Mouse (Mus musculus) kidney, postnatal 0 days (tissue): Measurements from ENCODE around the gene Bri3. TPM values are rescaled to one million over a fixed set of nuclear protein-coding genes. Genes with fewer than 3 reads are reported as not detected.

Experiments
- ATAC-seq: fragments of 200-750 bp; cut with Nextera tagmentation; replicated peaks from 2 replicates; pipeline ENCODE4 v1.8.0; 2017; ENCODE audit warnings: low read depth, moderate number of reproducible peaks, moderate TSS enrichment, moderate library complexity; ENCODE audit not compliant: low FRiP score
- DNase-seq: peaks from one replicate; pipeline ENCODE4 v3.0.0-alpha.2; 2016; ENCODE audit warnings: low spot score
- H3K27ac ChIP-seq: fragments of 300-500 bp; sonication (generic); 2 replicates; pipeline ENCODE4 v1.5.1; 2014; ENCODE audit warnings: mild to moderate bottlenecking
- H3K27me3 ChIP-seq: fragments of 300-500 bp; sonication (generic); 2 replicates; pipeline ENCODE4 v1.6.1; 2014; ENCODE audit warnings: low read length, mixed read lengths; ENCODE audit not compliant: insufficient read depth
- H3K36me3 ChIP-seq: fragments of 300-500 bp; sonication (generic); 2 replicates; pipeline ENCODE4 v1.6.1; 2014; ENCODE audit warnings: low read length, mixed read lengths; ENCODE audit not compliant: insufficient read depth
- H3K4me1 ChIP-seq: fragments of 300-500 bp; sonication (generic); replicated peaks from 2 replicates; pipeline ENCODE4 v1.6.1; 2014; ENCODE audit warnings: antibody characterized with exemption, low read length, mixed read lengths; ENCODE audit not compliant: insufficient read depth
- H3K4me2 ChIP-seq: fragments of 300-500 bp; sonication (generic); 2 replicates; pipeline ENCODE4 v1.6.1; 2014; ENCODE audit warnings: mild to moderate bottlenecking, low read length, moderate library complexity, mixed read lengths
- H3K4me3 ChIP-seq: fragments of 300-500 bp; sonication (generic); replicated peaks from 2 replicates; pipeline ENCODE4 v1.5.1; 2014; ENCODE audit warnings: low read depth, low read length
- H3K9ac ChIP-seq: fragments of 300-500 bp; sonication (generic); 2 replicates; pipeline ENCODE4 v1.6.1; 2014; ENCODE audit warnings: low read depth, low read length
- H3K9me3 ChIP-seq: fragments of 300-500 bp; sonication (generic); replicated peaks from 2 replicates; pipeline ENCODE4 v1.6.1; 2016; ENCODE audit warnings: low read length, inconsistent platforms, mixed read lengths
- CTCF ChIP-seq: IDR thresholded peaks from 2 replicates; pipeline ENCODE4 v1.5.1; 2016; ENCODE audit warnings: antibody characterized with exemption, low read depth, mild to moderate bottlenecking, moderate library complexity
- WGBS: fragments of 180-500 bp; shearing (Covaris S2); extraction: QIAGEN DNeasy Blood & Tissue Kit; methylation state at CpG from one replicate; pipeline ENCODE4 v1.1.7; 2014; 5-methylcytosine and 5-hydroxymethylcytosine counted together
- polyA plus RNA-seq: library from polyadenylated mRNA; unstranded; fragments of >200 nt; fragmentation: Nextera tagmentation; extraction: Ambion mirVana; gene quantifications from 2 replicates; pipeline ENCODE4 v1.2.1, GENCODE M21; 2015

The Bri3 gene
- polyA plus RNA-seq, 1 experiment from 2014 or later: 224 TPM

- WGBS: 82% methylated on average over 11 of the region's 11 CpGs
Observed at GRCm38 (mm10) chr5:144282470-144283260, 38.4 kb downstream of the Bri3 start.

DNA sequence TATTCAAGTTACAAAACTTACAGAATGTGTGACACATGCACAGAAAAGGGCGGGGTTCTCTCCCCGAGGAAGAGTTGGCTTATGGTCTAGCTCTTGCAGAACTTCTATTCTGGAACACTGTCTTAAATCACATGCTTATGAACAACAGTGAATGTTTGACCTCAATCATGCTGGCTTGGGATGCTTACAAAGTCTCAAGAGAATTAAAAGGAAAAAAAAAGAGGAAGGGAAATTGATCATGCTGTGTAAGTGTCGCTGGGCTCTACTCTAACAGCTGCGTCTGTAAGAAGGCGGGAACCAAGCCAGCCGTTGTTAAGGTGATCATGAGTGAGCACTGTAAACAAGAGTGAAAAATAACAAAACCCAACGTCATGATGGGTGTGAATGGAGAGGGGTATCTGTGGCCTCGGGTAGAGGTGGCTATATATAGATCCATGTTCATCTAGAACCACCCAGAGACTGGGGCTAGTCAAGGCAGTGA is 39.4 kb downstream of the Bri3 start:
- Histone ChIP-seq H3K9me3 (no peaks in the 10 kb centered on the region), H3K36me3 (peaks cover 11% of the 10 kb centered on the region; the same call in 1 of the 2 replicates), H3K27ac (no peak overlapping the region), H3K4me1 (no peaks in the 10 kb centered on the region), H3K27me3 (no peaks in the 10 kb centered on the region), H3K4me2 (no peak overlapping the region), H3K9ac (no peak overlapping the region), H3K4me3 (no peak overlapping the region)
- 43% methylated on average over 8 of the region's 8 CpGs for WGBS
- TF ChIP-seq CTCF: no peak
- ATAC-seq (no peak), DNase-seq (peak; percentile 34)

More at GRCm38 (mm10) chr5:144282470-144283260, 38.4 kb downstream of the Bri3 start:
- no peak for TF ChIP-seq CTCF
- no peak overlapping the region for H3K4me2 ChIP-seq
- DNase-seq: no peak
- no peak overlapping the region for H3K27ac ChIP-seq
- no peak for ATAC-seq
- H3K27me3 ChIP-seq: no peaks in the 10 kb centered on the region
- peaks cover 11% of the 10 kb centered on the region; the same call in 1 of the 2 replicates for H3K36me3 ChIP-seq
- no peaks in the 10 kb centered on the region for H3K4me1 ChIP-seq
- no peak overlapping the region for H3K4me3 ChIP-seq
- H3K9me3 ChIP-seq: no peaks in the 10 kb centered on the region
- H3K9ac ChIP-seq: 0 out of 2 replicates have a peak overlapping the region, but pooled peaks have one; percentile 0

DNA sequence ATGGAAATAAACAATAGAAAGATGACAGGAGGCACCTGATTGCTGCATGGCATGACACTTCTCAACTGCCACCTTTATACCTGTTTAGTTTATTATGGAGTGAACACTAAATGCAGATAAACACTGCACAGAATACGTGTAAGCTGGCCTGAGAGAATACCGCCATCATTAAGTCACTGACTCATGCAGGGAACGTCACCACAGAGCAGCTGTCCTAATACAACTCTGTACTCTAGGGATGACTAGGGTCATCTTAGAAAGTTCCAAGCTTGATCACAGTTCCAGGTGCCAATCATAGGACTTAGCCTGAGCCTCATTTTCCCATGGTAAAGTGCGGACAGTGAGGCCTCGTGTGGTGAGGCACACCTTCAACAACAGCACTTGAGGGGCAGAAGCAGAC is 40.4 kb downstream of the Bri3 start:
- no peak for ATAC-seq
- Histone ChIP-seq H3K4me2 (no peak overlapping the region), H3K27ac (no peak overlapping the region), H3K9me3 (no peaks in the 10 kb centered on the region), H3K4me1 (no peaks in the 10 kb centered on the region), H3K9ac (no peak overlapping the region), H3K4me3 (no peak overlapping the region), H3K36me3 (peaks cover 11% of the 10 kb centered on the region; the same call in 1 of the 2 replicates), H3K27me3 (no peaks in the 10 kb centered on the region)
- WGBS: 77% methylated on average over 5 of the region's 5 CpGs
- no peak for DNase-seq
- no peak for TF ChIP-seq CTCF

- no peaks in the 10 kb centered on the region for H3K9me3 ChIP-seq
- no peaks in the 10 kb centered on the region for H3K27me3 ChIP-seq
- no peak overlapping the region for H3K9ac ChIP-seq
- H3K27ac ChIP-seq: no peak overlapping the region
- ATAC-seq: no peak
- 62% methylated on average over 9 of the region's 9 CpGs for WGBS
- H3K36me3 ChIP-seq: 0 out of 2 replicates have a peak, but pooled peaks cover 3% of the 10 kb centered on the region
- no peak for TF ChIP-seq CTCF
- no peak for DNase-seq
- no peaks in the 10 kb centered on the region for H3K4me1 ChIP-seq
- H3K4me3 ChIP-seq: no peak overlapping the region
- H3K4me2 ChIP-seq: no peak overlapping the region
Observed at GRCm38 (mm10) chr5:144286591-144287266, 42.5 kb downstream of the Bri3 start.

- no peak for TF ChIP-seq CTCF
- Histone ChIP-seq H3K4me2 (no peak overlapping the region), H3K9me3 (no peaks in the 10 kb centered on the region), H3K4me1 (no peaks in the 10 kb centered on the region), H3K4me3 (no peak overlapping the region), H3K27ac (no peak overlapping the region), H3K36me3 (0 out of 2 replicates have a peak, but pooled peaks cover 3% of the 10 kb centered on the region), H3K9ac (no peak overlapping the region), H3K27me3 (no peaks in the 10 kb centered on the region)
- ATAC-seq: no peak
- no peak for DNase-seq
- WGBS: 57% methylated on average over 3 of the region's 3 CpGs
Observed at GRCm38 (mm10) chr5:144287267-144287820, 43.1 kb downstream of the Bri3 start.

DNA sequence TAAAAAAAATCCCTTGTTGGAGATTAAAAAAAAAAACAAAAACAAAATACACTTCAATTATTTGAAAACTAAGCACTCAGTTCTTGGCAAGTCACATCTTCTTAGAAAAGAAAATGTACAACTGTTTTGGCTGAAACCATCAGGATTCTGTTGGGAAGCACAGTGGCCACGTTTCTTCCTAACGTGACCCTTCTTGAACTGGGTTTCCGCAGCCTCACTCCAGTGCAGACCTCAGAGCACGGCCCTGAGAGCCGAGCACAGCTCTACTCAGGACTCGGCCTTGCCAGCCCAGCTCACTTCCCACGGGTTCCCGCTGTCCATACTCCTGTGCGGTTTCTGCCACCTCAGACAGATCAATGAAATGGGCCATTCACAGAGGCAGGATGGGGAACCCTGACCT is 44.2 kb downstream of the Bri3 start:
- Histone ChIP-seq H3K4me3 (no peak overlapping the region), H3K9ac (no peak overlapping the region), H3K27me3 (no peaks in the 10 kb centered on the region), H3K36me3 (no peaks in the 10 kb centered on the region), H3K9me3 (no peaks in the 10 kb centered on the region), H3K4me2 (no peak overlapping the region), H3K4me1 (no peaks in the 10 kb centered on the region), H3K27ac (no peak overlapping the region)
- ATAC-seq (no peak), DNase-seq (no peak)
- WGBS: 83% methylated on average over 9 of the region's 9 CpGs
- no peak for TF ChIP-seq CTCF
